Mouse (Mus musculus): ENCODE results near the gene Gm49380. TPM values are rescaled to one million over a fixed set of nuclear protein-coding genes. Genes with fewer than 3 reads are reported as not detected.

Gene Gm49380
- polyA plus RNA-seq, 1 experiment from 2014 or later: 0.05 TPM

DNA sequence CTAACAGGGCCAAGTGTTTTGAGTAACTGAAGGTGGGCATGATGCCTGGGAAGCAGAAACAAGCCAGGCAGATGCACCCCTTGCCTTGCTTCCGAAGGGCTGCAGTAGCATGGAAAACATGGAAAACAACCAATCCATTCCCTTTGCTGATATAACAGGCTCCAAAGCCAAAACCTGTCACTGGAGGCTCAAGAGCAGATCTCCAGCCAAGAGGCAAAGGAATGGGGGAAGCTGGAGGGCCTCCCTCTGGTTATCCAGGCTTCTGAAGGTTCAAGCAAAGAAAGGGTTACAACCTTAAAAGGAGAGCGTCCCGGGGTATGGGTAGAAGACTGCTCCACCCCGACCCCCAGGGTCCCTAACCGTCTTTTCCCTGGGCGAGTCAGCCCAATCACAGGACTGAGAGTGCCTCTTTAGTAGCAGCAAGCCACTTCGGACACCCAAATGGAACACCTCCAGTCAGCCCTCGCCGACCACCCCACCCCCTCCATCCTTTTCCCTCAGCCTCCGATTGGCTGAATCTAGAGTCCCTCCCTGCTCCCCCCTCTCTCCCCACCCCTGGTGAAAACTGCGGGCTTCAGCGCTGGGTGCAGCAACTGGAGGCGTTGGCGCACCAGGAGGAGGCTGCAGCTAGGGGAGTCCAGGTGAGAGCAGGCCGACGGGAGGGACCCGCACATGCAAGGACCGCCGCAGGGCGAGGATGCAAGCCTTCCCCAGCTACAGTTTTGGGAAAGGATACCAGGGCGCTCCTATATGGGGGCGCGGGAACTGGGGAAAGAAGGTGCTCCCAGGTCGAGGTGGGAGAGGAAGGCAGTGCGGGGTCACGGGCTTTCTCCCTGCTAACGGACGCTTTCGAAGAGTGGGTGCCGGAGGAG lies 70.2 kb downstream of the Gm49380 start, which contains the start of gene Thy1:
Gene Thy1, plus strand, starts transcription at position 549 of the 872 bp plus-strand sequence.
- H3K9me3 ChIP-seq (replicated peaks): no peaks in the 10 kb centered on the region
- peaks cover 16% of the 10 kb centered on the region for H3K4me1 ChIP-seq (replicated peaks)
- H3K9ac ChIP-seq: 0 out of 2 replicates have a peak within 1 kb of the TSS, but pooled peaks have one; percentile 18
- H3K4me2 ChIP-seq: peak within 1 kb of the TSS; percentile 62
- ATAC-seq (replicated peaks; ENCODE audit: insufficient number of reproducible peaks, insufficient read depth, low FRiP score, low read depth): peak; percentile 66; the same call in 1 of the 2 replicates
- no peak within 1 kb of the TSS for H3K27ac ChIP-seq
- H3K27me3 ChIP-seq: peaks cover 48% of the 10 kb centered on the region
- H3K4me3 ChIP-seq: peak within 1 kb of the TSS; percentile 46
- 2% methylated on average over 30 of the region's 30 CpGs for WGBS
- no peaks in the 10 kb centered on the region for H3K36me3 ChIP-seq

DNA sequence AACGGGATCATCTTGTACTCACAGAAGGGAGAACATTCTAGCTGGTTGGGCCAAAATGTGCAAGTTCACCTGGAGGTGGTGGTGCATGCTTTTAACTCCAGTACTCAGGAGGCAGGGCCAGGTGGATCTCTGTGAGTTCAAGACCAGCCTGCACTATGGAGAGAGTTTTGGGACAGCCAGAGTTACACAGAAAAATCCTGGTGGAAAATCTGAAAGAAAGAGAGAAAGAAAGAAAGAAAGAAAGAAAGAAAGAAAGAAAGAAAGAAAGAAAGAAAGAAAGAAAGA lies 71.0 kb downstream of the Gm49380 start:
- H3K4me2 ChIP-seq: no peak overlapping the region
- H3K9me3 ChIP-seq (replicated peaks): no peaks in the 10 kb centered on the region
- no peak overlapping the region for H3K4me3 ChIP-seq
- 88% methylated on average over 1 of the region's 1 CpGs for WGBS
- H3K4me1 ChIP-seq (replicated peaks): peaks cover 16% of the 10 kb centered on the region
- no peak overlapping the region for H3K27ac ChIP-seq
- ATAC-seq (replicated peaks; ENCODE audit: insufficient number of reproducible peaks, insufficient read depth, low FRiP score, low read depth): no peak
- H3K9ac ChIP-seq: no peak overlapping the region
- H3K27me3 ChIP-seq: peaks cover 48% of the 10 kb centered on the region
- H3K36me3 ChIP-seq: no peaks in the 10 kb centered on the region

DNA sequence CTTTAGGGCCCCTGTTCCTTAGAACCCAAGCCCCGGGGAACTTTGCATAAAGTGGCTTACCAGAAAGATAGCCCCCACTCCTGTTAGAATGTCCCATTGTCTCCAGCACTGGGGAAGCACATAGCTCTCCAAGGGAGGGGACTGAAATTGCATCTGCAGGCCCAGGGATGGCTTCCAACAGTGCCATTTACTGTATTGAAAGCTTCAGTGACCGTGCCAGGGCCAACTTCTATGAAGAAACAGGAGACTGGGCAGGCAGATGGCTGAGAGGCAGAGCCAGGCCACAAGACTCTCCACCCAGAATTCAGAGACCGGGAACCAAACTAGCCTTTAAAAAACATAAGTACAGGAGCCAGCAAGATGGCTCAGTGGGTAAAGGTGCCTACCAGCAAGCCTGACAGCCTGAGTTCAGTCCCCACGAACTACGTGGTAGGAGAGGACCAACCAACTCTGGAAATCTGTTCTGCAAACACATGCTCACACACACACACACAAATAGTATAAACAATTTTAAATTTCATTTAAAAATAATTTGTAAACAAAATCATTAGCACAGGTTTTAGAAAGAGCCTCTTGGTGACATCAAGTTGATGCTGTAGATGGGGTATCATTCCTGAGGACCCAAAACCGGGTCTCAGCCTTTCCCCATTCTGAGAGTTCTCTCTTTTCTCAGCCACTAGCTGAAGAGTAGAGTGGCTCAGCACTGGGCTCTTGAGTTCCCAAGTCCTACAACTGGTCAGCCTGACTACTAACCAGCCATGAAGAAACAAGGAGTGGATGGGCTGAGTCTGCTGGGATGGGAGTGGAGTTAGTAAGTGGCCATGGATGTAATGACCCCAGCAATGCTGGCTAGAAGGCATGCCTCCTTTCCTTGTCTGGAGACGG lies 71.5 kb downstream of the Gm49380 start:
- WGBS: 79% methylated on average over 7 of the region's 7 CpGs
- ATAC-seq (replicated peaks; ENCODE audit: insufficient number of reproducible peaks, insufficient read depth, low FRiP score, low read depth): no peak
- Histone ChIP-seq H3K9me3 (replicated peaks) (no peaks in the 10 kb centered on the region), H3K4me2 (no peak overlapping the region), H3K27me3 (peaks cover 48% of the 10 kb centered on the region), H3K9ac (no peak overlapping the region), H3K4me1 (replicated peaks) (peaks cover 16% of the 10 kb centered on the region), H3K4me3 (no peak overlapping the region), H3K27ac (no peak overlapping the region), H3K36me3 (no peaks in the 10 kb centered on the region)

- no peak overlapping the region for H3K4me3 ChIP-seq
- H3K27me3 ChIP-seq: peaks cover 6% of the 10 kb centered on the region
- H3K9ac ChIP-seq: no peak overlapping the region
- H3K4me1 ChIP-seq (replicated peaks): no peaks in the 10 kb centered on the region
- H3K9me3 ChIP-seq (replicated peaks): no peaks in the 10 kb centered on the region
- ATAC-seq (replicated peaks; ENCODE audit: insufficient number of reproducible peaks, insufficient read depth, low FRiP score, low read depth): no peak
- no peak overlapping the region for H3K27ac ChIP-seq
- no peak overlapping the region for H3K4me2 ChIP-seq
- 81% methylated on average over 5 of the region's 5 CpGs for WGBS
- H3K36me3 ChIP-seq: no peaks in the 10 kb centered on the region
Observed at GRCm38 (mm10) chr9:44037106-44037505, 76.2 kb downstream of the Gm49380 start.

- H3K4me1 ChIP-seq (replicated peaks): no peaks in the 10 kb centered on the region
- no peaks in the 10 kb centered on the region for H3K36me3 ChIP-seq
- H3K9ac ChIP-seq: no peak overlapping the region
- H3K27me3 ChIP-seq: no peaks in the 10 kb centered on the region
- no peak for ATAC-seq (replicated peaks; ENCODE audit: insufficient number of reproducible peaks, insufficient read depth, low FRiP score, low read depth)
- H3K4me3 ChIP-seq: no peak overlapping the region
- H3K9me3 ChIP-seq (replicated peaks): no peaks in the 10 kb centered on the region
- H3K27ac ChIP-seq: no peak overlapping the region
- WGBS: 64% methylated on average over 13 of the region's 13 CpGs
- no peak overlapping the region for H3K4me2 ChIP-seq
Observed at GRCm38 (mm10) chr9:44033957-44034727, 79.2 kb downstream of the Gm49380 start.

DNA sequence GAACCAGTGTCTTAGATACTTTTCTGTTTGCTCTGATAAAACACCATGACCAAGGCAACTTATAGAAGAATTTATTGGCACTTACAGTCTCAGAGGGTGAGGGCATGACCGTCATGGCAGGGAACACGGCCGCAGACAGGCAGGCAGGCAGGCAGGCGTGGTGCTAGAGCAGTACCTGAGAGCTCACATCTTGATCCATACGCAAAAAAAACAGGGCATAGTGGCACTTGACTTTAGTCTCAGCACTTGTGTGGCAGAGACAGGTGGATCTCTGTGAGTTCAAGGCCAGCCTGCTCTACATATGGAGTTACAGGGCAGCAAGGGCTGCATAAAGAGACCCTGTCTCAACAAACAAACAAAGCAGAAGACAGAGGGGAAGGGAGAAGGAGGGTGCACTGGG lies 80.0 kb downstream of the Gm49380 start:
- Histone ChIP-seq H3K4me2 (no peak overlapping the region), H3K27ac (no peak overlapping the region), H3K4me3 (no peak overlapping the region), H3K36me3 (no peaks in the 10 kb centered on the region), H3K4me1 (replicated peaks) (no peaks in the 10 kb centered on the region), H3K9ac (no peak overlapping the region), H3K27me3 (no peaks in the 10 kb centered on the region), H3K9me3 (replicated peaks) (no peaks in the 10 kb centered on the region)
- no peak for ATAC-seq (replicated peaks; ENCODE audit: insufficient number of reproducible peaks, insufficient read depth, low FRiP score, low read depth)
- WGBS: 88% methylated on average over 5 of the region's 5 CpGs

- Histone ChIP-seq H3K36me3 (no peaks in the 10 kb centered on the region), H3K4me3 (no peak overlapping the region), H3K27ac (no peak overlapping the region), H3K9me3 (replicated peaks) (no peaks in the 10 kb centered on the region), H3K9ac (no peak overlapping the region), H3K4me2 (no peak overlapping the region), H3K27me3 (no peaks in the 10 kb centered on the region), H3K4me1 (replicated peaks) (no peaks in the 10 kb centered on the region)
- WGBS: 66% methylated on average over 4 of the region's 4 CpGs
- ATAC-seq (replicated peaks; ENCODE audit: insufficient number of reproducible peaks, insufficient read depth, low FRiP score, low read depth): no peak
Observed at GRCm38 (mm10) chr9:44031946-44032345, 81.4 kb downstream of the Gm49380 start.

DNA sequence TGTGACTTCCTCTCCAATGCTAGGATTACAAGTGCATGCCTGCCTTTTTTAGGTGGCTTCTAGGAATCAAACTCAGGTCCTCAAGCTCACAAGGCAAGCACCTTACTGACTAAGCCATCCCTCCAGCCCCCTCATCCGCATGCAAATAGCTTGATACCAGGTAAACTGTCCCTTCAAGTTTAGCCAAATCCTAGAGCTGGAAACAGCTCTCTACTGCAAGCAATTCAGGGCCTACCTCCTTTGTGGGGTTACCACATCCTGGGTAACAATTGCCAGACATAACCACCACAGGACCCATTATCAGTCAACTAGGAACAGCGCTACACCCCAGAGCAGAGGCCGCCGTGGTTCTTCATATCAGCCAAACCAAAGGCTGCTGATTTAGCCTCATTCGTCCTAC lies 82.2 kb downstream of the Gm49380 start:
- no peak overlapping the region for H3K4me2 ChIP-seq
- no peak overlapping the region for H3K4me3 ChIP-seq
- H3K27ac ChIP-seq: no peak overlapping the region

DNA sequence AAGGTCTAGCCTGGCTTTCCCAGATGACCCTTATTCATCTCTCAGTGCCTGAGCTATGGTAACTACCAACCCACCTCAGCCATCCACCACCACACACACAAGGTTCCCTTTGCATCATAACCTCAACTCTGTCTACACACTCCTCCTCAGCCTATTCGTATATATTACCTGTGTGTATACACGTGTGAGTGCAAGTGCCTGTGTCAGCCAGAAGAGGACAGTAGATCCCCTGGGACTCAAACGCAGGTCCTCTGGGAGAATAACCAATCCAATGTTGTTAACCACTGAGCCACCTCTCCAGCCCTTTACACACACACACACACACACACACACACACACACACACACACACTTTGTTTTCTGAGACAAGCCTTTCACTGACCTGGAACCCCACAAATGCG lies 82.7 kb downstream of the Gm49380 start:
- H3K36me3 ChIP-seq: no peaks in the 10 kb centered on the region
- no peaks in the 10 kb centered on the region for H3K9me3 ChIP-seq (replicated peaks)
- no peaks in the 10 kb centered on the region for H3K4me1 ChIP-seq (replicated peaks)
- WGBS: 88% methylated on average over 4 of the region's 4 CpGs
- H3K9ac ChIP-seq: no peak overlapping the region
- H3K27ac ChIP-seq: 0 out of 2 replicates have a peak overlapping the region, but pooled peaks have one; percentile 38
- no peak for ATAC-seq (replicated peaks; ENCODE audit: insufficient number of reproducible peaks, insufficient read depth, low FRiP score, low read depth)
- no peak overlapping the region for H3K4me3 ChIP-seq
- H3K4me2 ChIP-seq: no peak overlapping the region
- no peaks in the 10 kb centered on the region for H3K27me3 ChIP-seq

More for the DNA sequence above, 82.2 kb downstream of the Gm49380 start:
- Histone ChIP-seq H3K27me3 (no peaks in the 10 kb centered on the region), H3K4me1 (replicated peaks) (no peaks in the 10 kb centered on the region), H3K9ac (no peak overlapping the region), H3K36me3 (no peaks in the 10 kb centered on the region), H3K9me3 (replicated peaks) (no peaks in the 10 kb centered on the region)
- WGBS: 67% methylated on average over 5 of the region's 5 CpGs
- no peak for ATAC-seq (replicated peaks; ENCODE audit: insufficient number of reproducible peaks, insufficient read depth, low FRiP score, low read depth)

GRCm38 (mm10) chr9:44029580-44030236 lies 83.6 kb downstream of the Gm49380 start:
- Histone ChIP-seq H3K27ac (peak overlapping the region; percentile 38; the same call in 1 of the 2 replicates), H3K4me2 (no peak overlapping the region), H3K27me3 (no peaks in the 10 kb centered on the region), H3K36me3 (no peaks in the 10 kb centered on the region), H3K9me3 (replicated peaks) (no peaks in the 10 kb centered on the region), H3K4me1 (replicated peaks) (no peaks in the 10 kb centered on the region), H3K9ac (no peak overlapping the region), H3K4me3 (no peak overlapping the region)
- WGBS: 38% methylated on average over 5 of the region's 5 CpGs
- peak; percentile 70 for ATAC-seq (replicated peaks; ENCODE audit: insufficient number of reproducible peaks, insufficient read depth, low FRiP score, low read depth)
